Mouse (Mus musculus) ES-CJ7 (cell line): ENCODE measurements around the gene Mfap4.
A peak's percentile ranks its signal among the peaks of the same experiment; 100 is the strongest.

Experiments used
- DNase-seq: peaks from one replicate; pipeline ENCODE4 v3.0.0; 2011; ENCODE audit warnings: low read depth, low spot score

The Mfap4 gene

GRCm38 (mm10) chr11:61481239-61482090 is 3.8 kb upstream of the Mfap4 start:
- DNase-seq, result no peak

GRCm38 (mm10) chr11:61483226-61483845 is 1.9 kb upstream of the Mfap4 start:
- no peak for DNase-seq

GRCm38 (mm10) chr11:61484256-61484612 is 997 bp upstream of the Mfap4 start:
- no peak for DNase-seq

GRCm38 (mm10) chr11:61485541-61486457 is 568 bp downstream of the Mfap4 start:
- no peak for DNase-seq

GRCm38 (mm10) chr11:61486458-61487219 is 1.4 kb downstream of the Mfap4 start:
- no peak for DNase-seq

- DNase-seq, result no peak
Observed at GRCm38 (mm10) chr11:61487401-61487800, 2.2 kb downstream of the Mfap4 start.

- DNase-seq, result no peak
Observed at GRCm38 (mm10) chr11:61487936-61488335, 2.7 kb downstream of the Mfap4 start.

GRCm38 (mm10) chr11:61489085-61489484 is 3.9 kb downstream of the Mfap4 start:
- DNase-seq, result no peak

- DNase-seq, result no peak
Observed at GRCm38 (mm10) chr11:61489874-61490273, 4.6 kb downstream of the Mfap4 start.

GRCm38 (mm10) chr11:61490944-61491520 is 5.8 kb downstream of the Mfap4 start:
- no peak for DNase-seq

- no peak for DNase-seq
Observed at GRCm38 (mm10) chr11:61492749-61493401, 7.6 kb downstream of the Mfap4 start.

- DNase-seq, result no peak
Observed at GRCm38 (mm10) chr11:61493525-61494128, 8.4 kb downstream of the Mfap4 start.

- peak; percentile 99 for DNase-seq
Observed at GRCm38 (mm10) chr11:61494129-61494997, 9.1 kb downstream of the Mfap4 start, which contains the start of gene Mapk7. TSS of gene Mapk7 (minus strand) at chr11:61494406.

- no peak for DNase-seq
Observed at GRCm38 (mm10) chr11:61495528-61495927, 10.3 kb downstream of the Mfap4 start.

GRCm38 (mm10) chr11:61497490-61497889 is 12.3 kb downstream of the Mfap4 start:
- DNase-seq, result no peak

- DNase-seq, result peak; percentile 72
Observed at GRCm38 (mm10) chr11:61498736-61499504, 13.7 kb downstream of the Mfap4 start.

GRCm38 (mm10) chr11:61503933-61504332 is 18.7 kb downstream of the Mfap4 start:
- no peak for DNase-seq

GRCm38 (mm10) chr11:61504713-61505257 is 19.6 kb downstream of the Mfap4 start, which contains the start of gene B9d1:
TSS of gene B9d1 (plus strand) at chr11:61505144.
- DNase-seq, result peak; percentile 99
